In the genomic region with DNA sequence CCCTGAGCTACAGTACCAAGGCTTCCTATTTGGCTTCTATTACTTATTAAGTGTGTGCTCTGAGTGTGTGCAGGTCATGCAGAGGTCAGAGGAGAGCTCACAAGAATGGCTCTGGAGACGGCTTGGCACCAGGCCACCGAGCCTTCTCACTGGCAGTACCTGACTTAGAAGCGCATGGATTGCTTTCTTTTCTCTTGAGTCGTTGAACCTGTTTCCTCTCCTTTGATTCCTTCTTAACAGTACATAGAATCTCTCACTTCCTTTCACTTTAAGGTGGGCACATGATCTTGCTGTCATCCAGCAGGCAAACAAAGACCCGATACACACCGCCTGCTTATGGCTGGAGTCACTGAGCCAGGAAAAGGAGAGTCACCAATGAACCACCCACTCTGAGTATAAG, we compare ENCODE assay signal across 9 mouse cellular contexts.
DNase-seq lines count a peak whose midpoint lies in the region; ATAC-seq lines count a peak whose summit lies in the region.
"Had no signal": no experiment of that assay in that cellular context is flagged by ENCODE, and none has a peak within 500 bp of the region (broad histone marks: within the 10 kb centered on the region; RNA-seq: fewer than 3 reads in every experiment).

No protein-coding gene starts in this region.

- no peak overlapping the region for H3K4me3 ChIP-seq in heart, embryonic 16.5 days (ENCODE audit: low read length)
- H3K4me3 ChIP-seq: midbrain, embryonic 12.5 days had no signal

- H3K27me3 ChIP-seq in heart, embryonic 16.5 days (ENCODE audit: control insufficient read depth, insufficient read depth, low read length): no peaks in the 10 kb centered on the region
- H3K27me3 ChIP-seq: midbrain, embryonic 12.5 days had no signal

- H3K36me3 ChIP-seq in heart, embryonic 16.5 days (ENCODE audit: control insufficient read depth, insufficient read depth): no peaks in the 10 kb centered on the region
- H3K36me3 ChIP-seq: midbrain, embryonic 12.5 days had no signal

- H3K4me1 ChIP-seq in heart, embryonic 16.5 days (ENCODE audit: control insufficient read depth, insufficient read depth, low read length): peaks cover 14% of the 10 kb centered on the region

- H3K9ac ChIP-seq in heart, embryonic 16.5 days (ENCODE audit: low read length): no peak overlapping the region
- H3K9ac ChIP-seq: midbrain, embryonic 12.5 days had no signal

- H3K27ac ChIP-seq in heart, embryonic 16.5 days (ENCODE audit: low read length): peak overlapping the region; percentile 72
- H3K27ac ChIP-seq: midbrain, embryonic 12.5 days had no signal

- WGBS in heart, embryonic 16.5 days: 18% methylated on average over 6 of the region's 6 CpGs

- peak overlapping the region; percentile 37 for H3K4me2 ChIP-seq in heart, embryonic 16.5 days (ENCODE audit: low read depth, low read length)
- H3K4me2 ChIP-seq: midbrain, embryonic 12.5 days had no signal

- DNase-seq in ovary, adult 18-20 months (ENCODE audit: low spot score): peak; percentile 6
- no peak for DNase-seq in ovary, postnatal 10 days (ENCODE audit: low spot score)
- DNase-seq in kidney, postnatal 4 days: peak; percentile 79 to 87
- peak; percentile 41 for DNase-seq in urinary bladder, postnatal 25 days (ENCODE audit: low spot score)
- DNase-seq in spleen, postnatal 36 days (ENCODE audit: low spot score in 2 of 2): no peak
- no peak for DNase-seq in cerebellum, postnatal 4 days (ENCODE audit: low spot score in 2 of 2)

- ATAC-seq in heart, embryonic 16.5 days (replicated peaks; ENCODE audit: extremely low read depth, insufficient read depth, low FRiP score): peak; percentile 84
- ATAC-seq in erythroblast, adult 5-6 weeks (replicated peaks; ENCODE audit: low FRiP score, poor library complexity, severe bottlenecking): no peak

- H3K9me3 ChIP-seq in heart, embryonic 16.5 days (replicated peaks; ENCODE audit: control insufficient read depth, low read length): no peaks in the 10 kb centered on the region
- H3K9me3 ChIP-seq: midbrain, embryonic 12.5 days had no signal

Comparison
In these comparisons a context has a peak if more than half of its experiments do, and no peak if none do; other contexts are left out.
1. DNase-seq: peak in ovary, adult 18-20 months (single experiment), kidney, postnatal 4 days (2 of 2) and urinary bladder, postnatal 25 days (single experiment); none in ovary, postnatal 10 days (single experiment), spleen, postnatal 36 days (0 of 2) and cerebellum, postnatal 4 days (0 of 2).